Mouse (Mus musculus) C2C12 (cell line): ENCODE data around the gene Ddah1.

ENCODE experiments used
- CTCF ChIP-seq: IDR thresholded peaks from one replicate; pipeline ENCODE4 v1.5.1; 2011; ENCODE audit not compliant: control insufficient read depth, insufficient read depth, insufficient read length
- MYOD1 ChIP-seq: IDR thresholded peaks from one replicate; pipeline ENCODE4 v1.6.1; 2011; ENCODE audit warnings: low read depth; ENCODE audit not compliant: control insufficient read depth, insufficient read length

- no peak for TF ChIP-seq CTCF
- no peak for TF ChIP-seq MYOD1
These were observed 30.6 kb downstream of the Ddah1 start for GRCm38 (mm10) chr3:145789114-145789513.
